ENCODE assay signal across 15 mouse cellular contexts in the genomic region with DNA sequence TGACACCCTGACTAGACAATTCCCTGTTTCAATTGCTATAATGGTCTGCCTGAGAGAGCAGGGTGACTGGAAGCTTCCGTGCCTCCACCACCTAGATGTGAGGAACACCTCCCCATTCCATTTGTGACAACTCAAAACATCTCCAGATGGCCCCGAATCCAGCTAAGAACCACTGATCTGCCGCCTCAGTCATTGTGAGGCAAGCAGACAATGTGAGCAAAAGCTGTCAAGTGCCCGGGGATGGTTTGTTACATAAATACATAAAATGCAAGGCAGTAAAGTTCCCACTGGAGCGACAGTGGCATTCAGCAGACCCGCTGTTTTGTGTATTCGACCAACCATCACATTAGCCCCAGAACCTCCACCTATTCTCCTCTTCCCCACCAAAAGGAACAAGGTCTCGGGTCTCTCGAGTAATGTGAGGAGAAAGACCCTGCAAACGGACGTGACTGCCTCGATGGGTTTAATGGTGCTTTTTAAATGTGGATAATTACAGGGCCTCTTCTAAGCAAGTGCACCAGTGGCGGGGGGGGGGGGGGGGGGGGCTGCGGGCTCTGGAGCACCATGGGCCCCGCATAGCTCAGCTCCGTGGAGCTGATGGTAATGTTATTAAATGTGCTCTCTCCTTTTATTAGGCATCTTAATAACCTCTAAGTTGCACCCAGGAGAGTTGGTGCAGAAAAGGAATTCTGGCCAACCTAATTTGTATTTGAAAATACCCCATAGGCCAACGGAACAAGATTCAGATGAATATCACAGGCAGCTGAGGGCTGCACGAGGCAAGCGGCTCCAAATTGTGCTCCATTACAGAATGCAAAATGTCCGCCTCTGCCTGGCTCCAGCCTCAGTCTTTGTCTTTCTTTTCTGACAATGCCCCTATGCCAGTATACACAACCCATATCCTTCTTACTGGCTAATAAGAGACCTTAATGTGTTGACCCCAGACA.
A peak's percentile ranks its signal among the peaks of the same experiment; 100 is the strongest.
DNase-seq lines count a peak whose midpoint lies in the region; ATAC-seq lines count a peak whose summit lies in the region.
"Had no signal": no experiment of that assay in that cellular context is flagged by ENCODE, and none has a peak within 500 bp of the region (broad histone marks: within the 10 kb centered on the region; RNA-seq: fewer than 3 reads in every experiment).

No protein-coding gene starts in this region.

- H3K4me3 ChIP-seq in forebrain, embryonic 15.5 days = no peak overlapping the region
- H3K4me3 ChIP-seq in limb, embryonic 10.5 days = no peak overlapping the region
- H3K4me3 ChIP-seq in midbrain, embryonic 15.5 days = no peak overlapping the region
- H3K4me3 ChIP-seq in heart, embryonic 11.5 days (ENCODE audit: low read depth, low read length) = no peak overlapping the region
- H3K4me3 ChIP-seq: embryonic facial prominence, embryonic 13.5 days had no signal

- 45% methylated on average over 20 of the region's 20 CpGs for WGBS in forebrain, embryonic 15.5 days
- 64% methylated on average over 20 of the region's 20 CpGs for WGBS in limb, embryonic 10.5 days
- WGBS in midbrain, embryonic 15.5 days = 37% methylated on average over 18 of the region's 20 CpGs
- 72% methylated on average over 20 of the region's 20 CpGs for WGBS in heart, embryonic 11.5 days (ENCODE audit: insufficient replicate concordance)

- H3K4me1 ChIP-seq in forebrain, embryonic 15.5 days = peaks cover 7% of the 10 kb centered on the region; the same call in 1 of the 2 replicates
- peaks cover 45% of the 10 kb centered on the region for H3K4me1 ChIP-seq in limb, embryonic 10.5 days
- peaks cover 7% of the 10 kb centered on the region; the same call in 1 of the 2 replicates for H3K4me1 ChIP-seq in midbrain, embryonic 15.5 days
- no peaks in the 10 kb centered on the region for H3K4me1 ChIP-seq in heart, embryonic 11.5 days (ENCODE audit: control insufficient read depth, insufficient read depth, low read length)
- H3K4me1 ChIP-seq: embryonic facial prominence, embryonic 13.5 days had no signal

- H3K27ac ChIP-seq in forebrain, embryonic 15.5 days (replicated peaks) = no peak overlapping the region
- H3K27ac ChIP-seq in limb, embryonic 10.5 days = peak overlapping the region; percentile 42; the same call in 1 of the 2 replicates
- H3K27ac ChIP-seq in midbrain, embryonic 15.5 days = peak overlapping the region; percentile 48; the same call in 1 of the 2 replicates
- H3K27ac ChIP-seq in heart, embryonic 11.5 days (ENCODE audit: low read depth, low read length) = no peak overlapping the region
- H3K27ac ChIP-seq: embryonic facial prominence, embryonic 13.5 days had no signal

- DNase-seq in brain, adult 2 months (ENCODE audit: low read depth, low spot score) = peak; percentile 30
- DNase-seq in limb, embryonic 10.5 days (ENCODE audit: low spot score) = no peak
- DNase-seq in adrenal gland, adult 8-10 months = no peak
- DNase-seq in left cerebral cortex, adult 9 months (ENCODE audit: low spot score in 2 of 2) = no peak
- no peak for DNase-seq in adrenal gland, postnatal 25 days
- DNase-seq: adrenal gland, postnatal 10 days; cerebellum, postnatal 25 days; heart, postnatal 14 days had no signal

- no peak overlapping the region for H3K9ac ChIP-seq in forebrain, embryonic 15.5 days (replicated peaks)
- no peak overlapping the region for H3K9ac ChIP-seq in midbrain, embryonic 15.5 days
- H3K9ac ChIP-seq in heart, embryonic 11.5 days (ENCODE audit: low read depth, low read length) = no peak overlapping the region
- H3K9ac ChIP-seq: embryonic facial prominence, embryonic 13.5 days had no signal

- no peaks in the 10 kb centered on the region for H3K27me3 ChIP-seq in forebrain, embryonic 15.5 days
- H3K27me3 ChIP-seq in limb, embryonic 10.5 days (ENCODE audit: low read depth, poor library complexity, severe bottlenecking) = no peaks in the 10 kb centered on the region
- H3K27me3 ChIP-seq in midbrain, embryonic 15.5 days (replicated peaks) = no peaks in the 10 kb centered on the region
- no peaks in the 10 kb centered on the region for H3K27me3 ChIP-seq in heart, embryonic 11.5 days (ENCODE audit: control insufficient read depth, insufficient read depth, low read length)
- H3K27me3 ChIP-seq: embryonic facial prominence, embryonic 13.5 days had no signal

- H3K36me3 ChIP-seq in forebrain, embryonic 15.5 days = no peaks in the 10 kb centered on the region
- no peaks in the 10 kb centered on the region for H3K36me3 ChIP-seq in limb, embryonic 10.5 days
- no peaks in the 10 kb centered on the region for H3K36me3 ChIP-seq in midbrain, embryonic 15.5 days (replicated peaks)
- H3K36me3 ChIP-seq in heart, embryonic 11.5 days (ENCODE audit: control insufficient read depth, insufficient read depth, low read length) = no peaks in the 10 kb centered on the region
- H3K36me3 ChIP-seq: embryonic facial prominence, embryonic 13.5 days; G1E had no signal

- 0 out of 2 replicates have a peak, but pooled peaks have one; percentile 32 for ATAC-seq in forebrain, embryonic 15.5 days (replicated peaks)
- peak; percentile 76 for ATAC-seq in midbrain, embryonic 15.5 days (replicated peaks)
- no peak for ATAC-seq in heart, embryonic 11.5 days (replicated peaks; ENCODE audit: insufficient number of reproducible peaks, low FRiP score, low TSS enrichment)
- ATAC-seq: intestine, postnatal 0 days had no signal

- no peaks in the 10 kb centered on the region for H3K9me3 ChIP-seq in forebrain, embryonic 15.5 days
- no peaks in the 10 kb centered on the region for H3K9me3 ChIP-seq in limb, embryonic 10.5 days (replicated peaks)
- H3K9me3 ChIP-seq in midbrain, embryonic 15.5 days = no peaks in the 10 kb centered on the region
- H3K9me3 ChIP-seq in heart, embryonic 11.5 days (replicated peaks; ENCODE audit: control insufficient read depth, low read length) = no peaks in the 10 kb centered on the region
- H3K9me3 ChIP-seq: embryonic facial prominence, embryonic 13.5 days; G1E had no signal

- H3K4me2 ChIP-seq in forebrain, embryonic 15.5 days (replicated peaks) = no peak overlapping the region
- H3K4me2 ChIP-seq in midbrain, embryonic 15.5 days = no peak overlapping the region
- H3K4me2 ChIP-seq in heart, embryonic 11.5 days = no peak overlapping the region
- H3K4me2 ChIP-seq: embryonic facial prominence, embryonic 13.5 days; liver, embryonic 11.5 days had no signal

Comparison
In these comparisons a context has a peak if more than half of its experiments do, and no peak if none do; other contexts are left out.
1. H3K27ac ChIP-seq: peak in limb, embryonic 10.5 days (single experiment) and midbrain, embryonic 15.5 days (single experiment); none in forebrain, embryonic 15.5 days (single experiment) and heart, embryonic 11.5 days (single experiment).